Mouse (Mus musculus) gonadal fat pad, adult 2 months (tissue): ENCODE data around the gene Fgd2. TPM values are rescaled to one million over a fixed set of nuclear protein-coding genes. Genes with fewer than 3 reads are reported as not detected.
"Not testable (repeated sequence)": the region's sequence is repeated elsewhere in the genome, so short reads cannot be mapped to it uniquely, and the experiment has no call there.

Source experiments
- DNase-seq: peaks from one replicate; pipeline ENCODE4 v3.0.0-alpha.2; 2012; ENCODE audit warnings: low read depth
- polyA plus RNA-seq: library from polyadenylated mRNA; depleted of rRNA; stranded (reverse); fragments of >200 nt; gene quantifications from 2 replicates; pipeline ENCODE4 v1.2.3, GENCODE M21; 2012

Gene Fgd2
- polyA plus RNA-seq, 1 experiment: 32.9 TPM

GRCm38 (mm10) chr17:29363109-29363508 lies 2.4 kb downstream of the Fgd2 start:
- DNase-seq: no peak

GRCm38 (mm10) chr17:29365105-29365621 lies 4.4 kb downstream of the Fgd2 start:
- no peak for DNase-seq

GRCm38 (mm10) chr17:29368726-29369125 lies 8.0 kb downstream of the Fgd2 start:
- no peak for DNase-seq

GRCm38 (mm10) chr17:29370984-29371723 lies 10.4 kb downstream of the Fgd2 start:
- DNase-seq: no peak

GRCm38 (mm10) chr17:29375871-29376270 lies 15.2 kb downstream of the Fgd2 start:
- DNase-seq: no peak

- no peak for DNase-seq
Measured at GRCm38 (mm10) chr17:29378056-29378455, 17.3 kb downstream of the Fgd2 start.

- no peak for DNase-seq
Measured at GRCm38 (mm10) chr17:29380241-29380640, 19.5 kb downstream of the Fgd2 start.

- DNase-seq: no peak
Measured at GRCm38 (mm10) chr17:29381472-29381871, 20.8 kb downstream of the Fgd2 start.

GRCm38 (mm10) chr17:29382417-29382816 lies 21.7 kb downstream of the Fgd2 start:
- no peak for DNase-seq

GRCm38 (mm10) chr17:29383923-29384322 lies 23.2 kb downstream of the Fgd2 start:
- no peak for DNase-seq

- DNase-seq: no peak
Measured at GRCm38 (mm10) chr17:29384850-29385438, 24.2 kb downstream of the Fgd2 start.

- no peak for DNase-seq
Measured at GRCm38 (mm10) chr17:29385746-29386145, 25.0 kb downstream of the Fgd2 start.

- no peak for DNase-seq
Measured at GRCm38 (mm10) chr17:29388978-29389377, 28.3 kb downstream of the Fgd2 start.

GRCm38 (mm10) chr17:29391280-29391679 lies 30.6 kb downstream of the Fgd2 start:
- DNase-seq: no peak

- DNase-seq: no peak
Measured at GRCm38 (mm10) chr17:29393335-29394089, 32.8 kb downstream of the Fgd2 start.

- DNase-seq: no peak
Measured at GRCm38 (mm10) chr17:29394106-29394760, 33.5 kb downstream of the Fgd2 start.

- not testable (repeated sequence) for DNase-seq
Measured at GRCm38 (mm10) chr17:29394761-29395160, 34.0 kb downstream of the Fgd2 start.

- DNase-seq: no peak
Measured at GRCm38 (mm10) chr17:29395381-29395780, 34.7 kb downstream of the Fgd2 start.

- DNase-seq: no peak
Measured at GRCm38 (mm10) chr17:29396056-29396799, 35.5 kb downstream of the Fgd2 start.

GRCm38 (mm10) chr17:29396821-29397242 lies 36.1 kb downstream of the Fgd2 start:
- no peak for DNase-seq
